In genomic region chr12:21136462-21136751, GRCm38 (mm10) we compare ENCODE assay signal across 9 mouse cellular contexts.
DNase-seq lines count a peak whose midpoint lies in the region; ATAC-seq lines count a peak whose summit lies in the region.
"Had no signal": no experiment of that assay in that cellular context is flagged by ENCODE, and none has a peak within 500 bp of the region (broad histone marks: within the 10 kb centered on the region; RNA-seq: fewer than 3 reads in every experiment).

No protein-coding gene starts in this region.

- H3K9me3 ChIP-seq in kidney, embryonic 14.5 days (ENCODE audit: control insufficient read depth, low read length) = no peaks in the 10 kb centered on the region
- H3K9me3 ChIP-seq in forebrain, embryonic 14.5 days (replicated peaks; ENCODE audit: control insufficient read depth, low read length) = no peaks in the 10 kb centered on the region
- no peaks in the 10 kb centered on the region for H3K9me3 ChIP-seq in limb, embryonic 13.5 days

- H3K4me1 ChIP-seq in kidney, embryonic 14.5 days (ENCODE audit: control insufficient read depth, insufficient read depth, low read length) = peaks cover 57% of the 10 kb centered on the region
- H3K4me1 ChIP-seq in forebrain, embryonic 14.5 days (ENCODE audit: control insufficient read depth, insufficient read depth, low read length) = peaks cover 41% of the 10 kb centered on the region
- peaks cover 73% of the 10 kb centered on the region for H3K4me1 ChIP-seq in limb, embryonic 13.5 days

- no peaks in the 10 kb centered on the region for H3K27me3 ChIP-seq in kidney, embryonic 14.5 days (ENCODE audit: control insufficient read depth, insufficient read depth, low read length)
- H3K27me3 ChIP-seq in forebrain, embryonic 14.5 days (replicated peaks; ENCODE audit: control insufficient read depth, insufficient read depth, low read length) = no peaks in the 10 kb centered on the region
- H3K27me3 ChIP-seq in limb, embryonic 13.5 days = no peaks in the 10 kb centered on the region
- H3K27me3 ChIP-seq: Patski had no signal

- H3K4me2 ChIP-seq in kidney, embryonic 14.5 days (replicated peaks; ENCODE audit: low read depth, low read length) = no peak overlapping the region
- H3K4me2 ChIP-seq in forebrain, embryonic 14.5 days (ENCODE audit: low read length) = no peak overlapping the region
- H3K4me2 ChIP-seq in limb, embryonic 13.5 days (replicated peaks) = no peak overlapping the region

- ATAC-seq in kidney, embryonic 14.5 days (ENCODE audit: low FRiP score, low TSS enrichment) = no peak
- ATAC-seq in forebrain, embryonic 14.5 days = peak; percentile 65
- ATAC-seq in limb, embryonic 13.5 days (ENCODE audit: low FRiP score, low read depth) = no peak
- ATAC-seq in megakaryocyte-erythroid progenitor cell, adult 5-6 weeks (replicated peaks; ENCODE audit: low FRiP score, low TSS enrichment, poor library complexity, severe bottlenecking) = no peak

- no peaks in the 10 kb centered on the region for H3K36me3 ChIP-seq in kidney, embryonic 14.5 days (ENCODE audit: control insufficient read depth, insufficient read depth, low read length)
- no peaks in the 10 kb centered on the region for H3K36me3 ChIP-seq in forebrain, embryonic 14.5 days (ENCODE audit: control insufficient read depth, insufficient read depth, low read length)
- no peaks in the 10 kb centered on the region for H3K36me3 ChIP-seq in limb, embryonic 13.5 days

- no peak overlapping the region for H3K4me3 ChIP-seq in kidney, embryonic 14.5 days (ENCODE audit: low read length)
- H3K4me3 ChIP-seq in forebrain, embryonic 14.5 days (ENCODE audit: low read depth, low read length) = no peak overlapping the region
- H3K4me3 ChIP-seq in limb, embryonic 13.5 days = no peak overlapping the region

- peak overlapping the region; percentile 69; the same call in 1 of the 2 replicates for H3K27ac ChIP-seq in kidney, embryonic 14.5 days (ENCODE audit: low read depth, low read length)
- peak overlapping the region; percentile 75; the same call in 1 of the 2 replicates for H3K27ac ChIP-seq in forebrain, embryonic 14.5 days (ENCODE audit: low read depth, low read length)
- peak overlapping the region; percentile 44; the same call in 1 of the 2 replicates for H3K27ac ChIP-seq in limb, embryonic 13.5 days

- no peak for DNase-seq in kidney, adult 8-10 months
- DNase-seq in adrenal gland, postnatal 14 days = peak; percentile 77
- DNase-seq in forebrain, embryonic 14.5 days (ENCODE audit: low spot score) = peak; percentile 84
- no peak for DNase-seq in spleen, adult 18-20 months
- no peak for DNase-seq in right cerebral cortex, postnatal 36 days (ENCODE audit: low spot score in 2 of 2)

- no peak overlapping the region for H3K9ac ChIP-seq in kidney, embryonic 14.5 days (ENCODE audit: low read depth, low read length)
- H3K9ac ChIP-seq in forebrain, embryonic 14.5 days (ENCODE audit: low read length) = 0 out of 2 replicates have a peak overlapping the region, but pooled peaks have one; percentile 6
- H3K9ac ChIP-seq in limb, embryonic 13.5 days = no peak overlapping the region

- WGBS in kidney, embryonic 14.5 days = 69% methylated on average over 2 of the region's 2 CpGs
- 63% methylated on average over 2 of the region's 2 CpGs for WGBS in forebrain, embryonic 14.5 days
- WGBS in limb, embryonic 13.5 days = 85% methylated on average over 2 of the region's 2 CpGs

Comparison
In these comparisons a context has a peak if more than half of its experiments do, and no peak if none do; other contexts are left out.
1. DNase-seq: peak in adrenal gland, postnatal 14 days (single experiment) and forebrain, embryonic 14.5 days (single experiment); none in kidney, adult 8-10 months (0 of 2), spleen, adult 18-20 months (0 of 2) and right cerebral cortex, postnatal 36 days (0 of 2).
2. Peak in every context shown above with its lines, with median percentiles within 50 percentile points of each other: H3K27ac ChIP-seq.